Mouse (Mus musculus): Measurements from ENCODE around the gene Ccdc146. TPM values are rescaled to one million over a fixed set of nuclear protein-coding genes. Genes with fewer than 3 reads are reported as not detected.
"Not testable (repeated sequence)": the region's sequence is repeated elsewhere in the genome, so short reads cannot be mapped to it uniquely, and the experiment has no call there.

The Ccdc146 gene
- total RNA-seq, 2 experiments from 2014 or later, result 0.20 to 0.25 TPM

DNA sequence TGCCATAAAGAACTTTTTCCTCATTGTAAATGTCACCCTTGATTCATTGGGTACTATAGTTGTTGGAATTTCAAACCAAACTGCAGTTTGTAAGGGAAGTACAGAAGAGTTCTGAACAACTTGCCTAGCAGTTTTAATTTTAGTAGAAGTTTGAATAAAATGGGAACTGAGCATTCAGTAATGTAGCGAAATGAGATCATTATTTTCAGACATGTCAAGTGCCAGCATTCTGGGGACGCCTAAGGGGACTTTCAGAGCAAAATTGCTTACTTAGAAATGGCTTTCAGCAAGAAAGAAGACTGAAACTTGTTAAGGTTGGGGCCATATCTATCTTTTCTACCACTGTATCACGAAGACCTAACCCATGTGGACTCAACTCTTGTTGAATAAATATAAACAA is 65.8 kb downstream of the Ccdc146 start:
- no peak for DNase-seq (ENCODE audit: low spot score in 2 of 2)
- intact Hi-C loops (cut with DNase I), result no loop called here

DNA sequence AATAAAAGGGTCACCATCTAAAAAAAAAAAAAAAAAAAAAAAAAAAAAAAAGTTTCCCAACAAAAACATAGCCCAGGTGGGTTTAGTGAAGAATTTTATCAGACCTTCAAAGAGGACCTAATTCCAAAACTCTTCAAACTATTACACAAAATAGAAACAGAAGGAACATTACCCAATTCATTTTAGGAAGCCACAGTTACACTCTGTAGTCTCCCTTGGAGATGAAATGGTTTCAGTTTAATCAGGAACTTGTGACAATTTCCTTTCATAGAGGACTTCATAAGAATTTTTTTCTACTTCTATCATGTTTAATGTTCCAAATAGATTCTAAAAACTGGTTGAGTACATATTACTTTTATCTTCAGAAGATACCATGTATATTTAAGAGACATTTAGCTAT is 72.8 kb downstream of the Ccdc146 start:
- DNase-seq (ENCODE audit: low spot score in 2 of 2), result no peak
- intact Hi-C loops (cut with DNase I), result no loop called here

DNA sequence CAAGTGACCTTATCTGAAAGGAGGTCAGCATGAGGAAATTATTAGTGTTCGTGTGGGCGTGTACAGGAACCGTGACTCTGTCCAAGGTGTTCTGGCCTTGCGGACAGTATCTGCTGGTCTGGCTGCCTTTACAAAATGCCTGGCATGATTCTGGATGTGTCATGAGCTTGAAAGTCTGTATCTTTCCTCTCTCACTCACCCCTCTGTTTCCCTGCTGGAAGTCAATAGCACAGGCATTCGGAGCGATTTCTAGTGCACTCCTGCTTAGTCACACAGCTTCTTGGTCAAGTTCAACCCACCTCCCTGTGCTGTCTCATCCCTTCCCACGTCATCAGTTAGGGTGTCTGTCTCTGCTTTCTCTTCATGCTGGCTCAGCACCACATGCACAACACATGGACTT is 76.1 kb downstream of the Ccdc146 start:
- intact Hi-C loops (cut with DNase I), result no loop called here

DNA sequence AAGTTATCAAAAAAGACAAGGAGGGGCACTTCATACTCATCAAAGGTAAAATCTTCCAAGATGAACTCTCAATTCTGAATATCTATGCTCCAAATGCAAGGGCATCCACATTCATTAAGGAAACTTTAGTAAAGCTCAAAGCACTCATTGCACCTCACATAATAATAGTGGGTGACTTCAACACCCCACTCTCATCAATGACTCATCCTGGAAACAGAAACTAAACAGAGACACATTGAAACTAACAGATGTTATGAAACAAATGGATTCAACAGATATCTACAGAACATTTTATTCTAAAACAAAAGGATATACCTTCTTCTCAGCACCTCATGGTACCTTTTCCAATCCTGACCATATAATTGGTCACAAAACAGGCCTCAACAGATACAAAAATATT is 82.2 kb downstream of the Ccdc146 start:
- intact Hi-C loops (cut with DNase I); DNase-seq (ENCODE audit: low spot score in 2 of 2): not testable (repeated sequence)

More for the DNA sequence above, 76.1 kb downstream of the Ccdc146 start:
- DNase-seq (ENCODE audit: low spot score in 2 of 2), result no peak

DNA sequence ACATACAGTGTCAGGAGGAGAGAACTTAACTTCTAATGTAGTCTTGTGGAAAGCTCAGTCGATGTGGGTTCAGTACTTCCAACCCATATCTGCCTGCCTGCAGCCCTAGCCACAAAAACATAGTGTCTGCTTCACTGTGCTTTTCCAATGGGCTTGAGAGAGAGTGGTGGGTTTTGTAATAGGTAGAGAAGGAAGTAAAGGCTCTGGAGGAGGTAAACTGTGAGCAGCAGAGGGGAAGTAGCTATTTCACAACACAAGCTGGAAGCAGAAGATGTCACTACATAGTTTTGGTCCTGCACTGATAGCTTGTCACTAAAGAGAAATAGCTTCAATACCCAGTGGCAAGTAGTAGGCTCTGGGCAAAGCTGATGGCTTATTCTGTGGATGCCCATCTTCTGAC is 92.4 kb downstream of the Ccdc146 start:
- intact Hi-C loops (cut with DNase I), result no loop called here
- DNase-seq (ENCODE audit: low spot score in 2 of 2), result no peak

DNA sequence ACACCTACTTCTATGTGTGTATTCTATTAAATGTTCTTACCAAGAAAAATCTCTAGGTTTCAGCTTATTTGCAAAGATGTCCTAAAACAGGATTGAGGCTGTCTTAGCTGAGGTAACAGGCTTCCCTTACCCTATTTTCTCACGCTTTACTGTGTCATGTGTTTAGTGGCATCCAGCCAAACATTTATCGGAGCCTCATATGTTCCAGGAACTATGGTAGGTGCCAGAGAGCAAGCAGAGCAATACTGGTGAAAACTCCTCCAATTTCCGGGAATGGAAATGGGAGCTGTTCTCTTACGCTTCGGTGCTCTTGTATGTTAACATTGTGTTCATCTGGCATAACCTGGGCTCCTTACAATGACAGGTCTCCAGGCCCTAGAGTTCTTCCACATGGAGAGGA is 92.8 kb downstream of the Ccdc146 start:
- DNase-seq (ENCODE audit: low spot score in 2 of 2), result no peak
- intact Hi-C loops (cut with DNase I), result no loop called here

DNA sequence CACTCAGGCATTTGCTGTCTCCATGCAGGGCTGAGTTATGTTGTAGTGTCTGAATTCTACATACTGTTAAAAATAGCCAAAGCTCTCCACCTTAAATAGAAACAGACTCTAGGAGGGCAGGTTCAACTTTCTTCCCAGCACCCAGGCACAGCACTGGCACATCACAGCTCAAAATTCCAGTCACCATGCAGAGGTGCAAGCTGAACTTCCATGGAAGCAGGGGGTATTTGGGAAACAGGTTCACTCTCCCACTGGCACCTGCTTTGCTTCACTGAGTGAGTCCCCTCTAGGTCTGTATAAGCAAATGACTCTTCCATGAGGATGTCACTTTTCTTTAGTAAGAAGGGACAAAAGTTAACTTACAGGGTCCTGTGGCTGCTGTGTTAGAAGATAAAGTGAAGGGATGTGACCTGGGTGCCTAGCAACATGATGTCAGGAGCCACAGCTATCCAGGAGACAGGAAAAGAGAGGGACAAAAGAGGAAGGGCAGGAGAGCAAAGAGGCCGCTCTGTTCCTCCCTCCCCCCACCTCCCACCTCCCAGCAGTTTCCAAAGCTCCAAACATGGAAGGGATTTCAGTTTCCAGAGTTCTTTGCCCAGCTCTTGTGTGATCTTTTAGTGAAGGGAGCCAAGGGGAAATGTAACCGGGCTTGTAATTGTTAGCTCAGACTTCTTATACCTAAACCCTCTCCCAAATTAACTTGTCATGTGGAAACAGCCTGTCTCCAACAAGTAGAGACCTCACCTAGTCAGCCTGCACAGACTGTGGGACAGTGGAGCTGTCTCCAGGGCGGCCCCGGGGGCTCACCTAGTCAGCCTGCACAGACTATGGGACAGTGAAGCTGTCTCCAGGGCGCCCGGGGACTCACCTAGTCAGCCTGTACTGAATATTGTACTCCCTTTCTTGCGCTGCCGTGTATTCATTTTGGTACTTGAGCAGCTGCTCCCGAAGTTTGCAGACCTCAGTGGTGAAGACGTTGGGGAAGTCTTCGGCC is 94.5 kb downstream of the Ccdc146 start:
- intact Hi-C loops (cut with DNase I), result no loop called here
- DNase-seq (ENCODE audit: low spot score in 2 of 2), result no peak

DNA sequence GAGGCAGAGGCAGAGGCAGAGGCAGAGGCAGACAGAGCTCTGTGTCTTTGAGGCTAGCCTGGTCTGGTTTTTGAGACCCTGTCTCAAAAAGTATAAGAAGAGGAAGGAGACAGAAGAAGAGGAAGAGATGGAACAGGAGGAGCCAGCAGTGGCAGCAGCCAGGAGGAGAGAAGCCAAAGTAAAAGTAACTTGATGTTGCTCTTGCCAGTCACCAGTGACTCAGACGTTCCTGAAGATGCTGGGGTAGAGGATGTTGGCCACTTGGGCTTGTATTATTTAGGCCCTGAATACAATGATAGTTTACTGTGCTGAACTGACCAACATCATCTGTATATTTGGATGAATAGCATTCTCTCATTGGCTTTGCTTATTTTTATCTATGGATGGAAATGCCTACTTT is 95.9 kb downstream of the Ccdc146 start:
- DNase-seq (ENCODE audit: low spot score in 2 of 2), result no peak
- intact Hi-C loops (cut with DNase I), result no loop called here

DNA sequence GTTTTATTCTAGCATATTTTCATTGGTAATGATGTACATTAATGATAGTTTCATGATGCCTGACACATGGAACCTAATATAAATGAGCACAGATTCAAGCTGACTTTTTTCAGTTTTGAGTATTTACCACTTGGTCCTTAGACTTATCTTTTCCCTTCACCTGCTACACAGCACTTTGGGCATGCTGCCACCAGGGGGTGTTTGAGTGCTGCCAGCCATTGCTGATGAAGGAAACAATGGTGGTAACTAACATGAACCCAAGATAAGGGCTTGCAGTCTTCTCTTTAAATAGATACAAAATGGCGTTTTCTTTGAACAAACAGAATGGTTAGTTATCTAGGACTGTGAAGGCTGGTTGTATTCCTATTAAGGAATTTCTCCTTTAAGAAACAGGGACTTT is 98.0 kb downstream of the Ccdc146 start:
- peak in 1 of 2 experiments; percentile 51 for DNase-seq (ENCODE audit: low spot score in 2 of 2)
- intact Hi-C loops (cut with DNase I), result no loop called here

DNA sequence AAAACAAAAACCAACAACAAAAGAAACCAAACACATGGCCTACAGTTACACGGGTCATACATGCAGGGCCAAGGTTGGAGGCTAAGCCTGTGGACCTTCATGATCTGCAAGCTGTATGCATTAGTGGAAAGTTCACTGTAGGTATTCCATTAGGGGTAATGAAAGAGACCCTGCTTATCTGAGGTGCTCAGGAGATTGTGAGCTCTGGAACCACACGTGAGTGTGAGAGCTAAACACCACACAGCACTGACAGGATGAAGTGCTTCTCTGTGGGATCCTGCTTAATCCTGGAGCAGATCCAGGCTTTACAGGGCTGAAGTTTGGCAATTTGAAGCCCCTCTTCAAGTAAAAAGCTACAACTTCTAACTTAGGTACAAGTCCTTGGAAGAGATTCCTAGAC is 104.3 kb downstream of the Ccdc146 start:
- no peak for DNase-seq (ENCODE audit: low spot score in 2 of 2)
- intact Hi-C loops (cut with DNase I), result no loop called here

DNA sequence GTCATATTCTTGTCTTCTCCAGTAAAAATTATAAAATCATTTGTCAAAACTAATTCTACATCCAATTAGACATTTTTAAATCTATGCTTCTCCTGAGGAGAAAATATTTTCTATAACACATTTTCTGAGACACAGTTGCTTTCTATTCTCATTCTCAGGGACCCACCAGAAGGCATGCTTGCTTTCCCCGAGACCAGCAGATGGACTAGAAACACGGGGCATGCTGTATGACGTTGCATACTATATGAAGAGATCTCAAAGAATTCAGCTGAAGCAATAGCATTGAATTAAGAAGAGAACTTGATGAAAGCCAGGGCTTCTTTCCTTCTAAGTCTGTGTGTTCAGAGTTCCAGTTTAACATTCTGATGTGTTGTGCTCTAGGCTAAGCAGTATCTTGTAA is 109.8 kb downstream of the Ccdc146 start:
- intact Hi-C loops (cut with DNase I), result no loop called here
- no peak for DNase-seq (ENCODE audit: low spot score in 2 of 2)

DNA sequence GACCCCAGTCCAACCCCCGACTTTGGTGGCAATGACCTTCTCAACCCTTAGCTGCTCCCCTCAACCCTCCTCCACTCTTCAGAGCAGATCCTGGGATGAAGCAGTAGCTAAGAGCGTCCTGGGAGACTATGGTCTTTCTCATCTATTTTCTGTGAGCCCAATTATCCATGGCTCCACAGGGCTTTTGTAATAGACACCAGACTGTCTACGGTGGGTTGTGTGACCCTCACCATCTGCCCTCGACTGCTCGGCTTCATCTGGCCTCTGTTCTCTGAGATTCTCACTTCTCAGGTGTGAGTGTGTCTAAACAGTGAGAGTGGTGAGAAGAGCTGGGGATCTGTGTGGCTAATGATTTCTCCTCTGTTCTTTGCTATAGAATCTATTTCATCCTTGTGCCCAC is 117.3 kb downstream of the Ccdc146 start:
- intact Hi-C loops (cut with DNase I), result no loop called here
- DNase-seq (ENCODE audit: low spot score in 2 of 2), result no peak

DNA sequence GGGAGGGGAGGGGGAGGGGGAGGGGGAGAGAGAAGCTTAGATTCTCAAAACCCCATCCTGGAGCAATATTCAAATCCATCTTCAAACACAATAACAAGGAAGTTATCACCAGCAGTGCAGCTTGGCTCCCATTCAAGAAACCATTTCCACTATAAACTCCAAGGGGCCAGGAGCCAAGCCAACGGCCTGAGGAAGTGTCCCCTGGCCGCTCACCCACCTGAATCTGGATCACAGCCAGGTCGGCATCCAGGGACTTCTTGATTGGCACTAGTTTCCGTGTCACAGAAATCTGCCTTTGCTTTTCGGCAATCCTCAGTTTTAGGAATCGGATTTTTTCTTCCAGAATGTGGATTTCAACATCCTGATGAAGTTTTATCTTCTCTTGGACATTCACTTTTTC is 123.5 kb downstream of the Ccdc146 start:
- intact Hi-C loops (cut with DNase I), result no loop called here
- DNase-seq (ENCODE audit: low spot score in 2 of 2), result no peak

DNA sequence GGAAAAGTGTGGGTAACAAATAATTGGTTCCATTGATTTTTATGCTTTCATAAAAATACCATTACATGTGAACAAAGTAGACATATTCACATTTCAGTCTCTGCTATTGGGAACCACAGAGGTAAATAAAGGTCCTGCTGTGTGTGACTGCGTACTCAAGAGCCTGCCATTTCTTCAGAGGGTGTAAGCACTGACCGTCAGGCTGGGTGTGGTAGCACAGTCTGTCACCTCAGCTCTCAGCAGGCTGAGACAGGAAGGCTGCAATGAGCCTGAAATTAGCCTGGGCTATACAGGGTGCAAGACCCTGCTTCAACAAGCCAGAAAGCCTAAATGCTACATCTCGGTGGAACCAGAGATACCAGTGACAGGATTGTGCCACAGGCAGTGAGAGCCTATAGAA is 124.4 kb downstream of the Ccdc146 start:
- no peak for DNase-seq (ENCODE audit: low spot score in 2 of 2)
- intact Hi-C loops (cut with DNase I), result no loop called here

DNA sequence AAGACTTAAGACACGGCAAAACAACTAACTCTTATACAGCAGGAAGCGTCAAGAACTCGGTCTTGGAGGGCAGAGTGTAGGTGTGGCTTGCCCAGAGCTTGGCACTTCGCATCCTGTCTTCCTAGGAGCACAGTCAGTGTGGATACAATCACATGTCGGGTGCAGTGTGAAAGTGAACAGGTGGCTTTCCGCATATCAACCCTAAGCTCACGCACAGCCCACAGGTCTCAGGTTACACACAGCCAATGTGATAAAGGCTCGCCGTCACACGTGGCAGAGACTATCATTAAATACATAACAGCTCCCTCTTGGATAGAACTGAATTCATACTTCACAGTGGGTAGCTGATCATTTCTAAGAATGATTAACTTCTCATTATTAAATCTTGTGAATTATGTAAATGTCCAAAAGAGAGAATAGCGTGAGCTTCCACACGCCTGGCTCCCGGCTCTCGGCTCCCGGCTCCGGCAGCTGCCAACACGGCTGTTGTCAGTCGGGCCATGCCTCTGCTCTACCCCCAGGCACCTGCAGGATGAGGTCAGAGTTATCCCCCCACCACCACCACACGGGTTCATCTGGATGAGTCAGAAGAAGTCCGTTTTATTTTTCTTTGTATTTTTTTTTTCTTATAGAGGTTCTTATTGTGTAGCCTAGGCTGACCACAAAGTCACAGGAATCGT is 125.3 kb downstream of the Ccdc146 start:
- no peak for DNase-seq (ENCODE audit: low spot score in 2 of 2)
- intact Hi-C loops (cut with DNase I), result no loop called here

DNA sequence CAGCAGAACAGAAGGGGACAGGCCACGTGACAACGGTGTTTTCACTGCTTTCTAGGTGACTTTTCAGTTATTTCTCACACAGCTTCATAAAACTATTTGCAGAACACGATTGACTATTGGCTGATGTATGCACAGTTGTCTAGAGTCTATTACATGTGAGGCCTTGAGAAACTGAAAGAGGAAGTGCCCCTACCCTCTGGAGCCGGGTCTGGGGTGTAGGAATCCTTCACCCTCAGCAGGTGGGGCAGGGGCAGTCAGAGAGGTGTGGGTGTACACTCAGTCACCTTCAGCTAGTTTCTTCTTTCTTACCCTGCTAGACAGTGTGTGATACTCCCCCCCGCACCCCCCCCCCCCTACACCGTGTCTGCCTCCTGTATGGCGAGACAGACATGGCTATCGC is 128.8 kb downstream of the Ccdc146 start:
- intact Hi-C loops (cut with DNase I), result no loop called here
- DNase-seq (ENCODE audit: low spot score in 2 of 2), result no peak

DNA sequence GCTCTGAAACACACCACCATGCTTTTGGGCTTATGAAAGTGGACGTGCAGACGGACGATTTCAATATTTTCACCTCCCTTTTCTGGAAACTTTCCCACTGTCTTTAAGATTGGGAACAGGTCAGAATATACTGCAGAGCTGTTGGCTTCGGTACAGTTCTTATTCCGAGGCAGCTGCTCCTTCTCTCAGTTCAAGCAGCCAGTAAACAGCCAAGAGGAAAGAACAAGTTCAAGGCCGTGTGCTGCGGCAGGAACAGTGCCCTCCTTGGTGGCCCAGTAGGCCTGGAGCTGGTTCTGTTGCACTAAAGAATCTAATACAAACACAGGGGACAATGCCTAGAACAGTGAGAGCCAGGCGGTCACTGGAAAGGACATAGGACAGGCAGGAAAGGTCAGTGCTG is 133.9 kb downstream of the Ccdc146 start:
- no peak for DNase-seq (ENCODE audit: low spot score in 2 of 2)
- intact Hi-C loops (cut with DNase I), result no loop called here

DNA sequence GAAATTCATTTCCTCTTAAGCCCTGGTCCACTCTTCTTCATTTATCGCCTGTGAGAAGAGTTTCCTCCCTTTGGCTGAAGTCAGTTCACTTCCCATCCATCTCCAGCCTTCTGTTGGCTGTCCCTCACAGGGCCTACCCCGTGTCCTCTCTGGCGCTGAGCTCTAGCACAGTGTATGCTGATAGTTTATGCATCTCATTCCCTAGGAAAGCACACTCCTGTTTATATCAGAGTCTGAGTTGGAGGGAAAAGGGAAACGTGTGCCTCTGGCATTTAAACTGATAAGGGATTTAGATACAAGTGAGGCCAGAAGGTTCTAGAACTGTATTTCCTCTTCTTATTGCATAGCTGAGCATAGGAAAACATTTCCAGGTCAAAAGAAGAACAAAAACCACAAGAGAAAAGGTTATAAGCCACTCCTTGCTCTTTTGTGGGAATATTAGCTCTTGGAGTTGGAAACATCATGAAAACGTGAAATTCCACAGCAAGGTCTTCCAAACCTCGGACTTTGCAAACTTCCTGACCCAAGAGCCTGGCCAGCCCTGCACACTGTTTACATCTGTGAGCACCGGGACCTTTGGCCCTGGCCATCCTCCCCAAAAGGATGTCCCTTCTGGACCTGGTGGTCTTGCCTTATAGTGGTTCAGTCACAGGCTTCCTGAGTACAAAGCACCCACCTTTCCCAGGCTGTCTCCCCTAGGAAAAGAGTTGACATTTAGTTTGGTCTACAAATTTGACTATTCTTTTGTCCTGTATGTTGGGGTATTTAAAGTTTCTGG is 135.6 kb downstream of the Ccdc146 start:
- no peak for DNase-seq (ENCODE audit: low spot score in 2 of 2)
- intact Hi-C loops (cut with DNase I), result no loop called here

DNA sequence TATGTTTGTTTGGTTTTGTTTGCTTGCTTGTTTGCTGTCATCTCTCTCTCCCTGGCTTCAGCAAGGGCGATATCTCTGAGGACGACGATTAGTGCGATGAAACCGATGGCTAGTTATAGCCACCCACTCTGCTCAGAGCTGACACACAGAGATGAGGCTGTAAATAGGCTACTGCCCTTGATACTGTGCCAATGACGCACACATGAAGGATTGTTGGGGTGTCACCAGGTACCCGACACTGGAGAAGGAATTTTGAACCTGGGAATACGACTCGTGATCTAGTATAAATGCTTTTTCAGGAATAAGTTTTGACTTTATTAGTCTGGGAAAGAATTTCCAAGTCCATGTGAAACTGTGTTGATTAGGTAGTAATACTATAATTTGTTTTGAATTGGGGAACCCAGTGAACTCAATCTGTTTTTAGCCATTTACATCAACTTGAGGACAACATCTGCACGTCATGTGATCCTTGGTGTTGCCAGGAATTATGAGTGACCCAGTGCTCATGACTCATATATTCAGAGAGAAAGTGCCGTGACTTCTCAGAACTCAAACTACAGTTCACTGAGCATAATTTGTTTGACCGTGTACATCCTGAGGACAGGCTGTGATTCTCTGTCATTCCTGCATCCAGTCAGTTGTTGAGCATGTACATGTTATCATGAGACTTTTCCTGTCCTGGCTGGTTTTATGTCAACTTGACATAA is 141.0 kb downstream of the Ccdc146 start:
- no peak for DNase-seq (ENCODE audit: low spot score in 2 of 2)
- intact Hi-C loops (cut with DNase I), result no loop called here
